Mouse (Mus musculus) spleen, adult 12 weeks (tissue): ENCODE measurements around the gene Zxdb.
A peak's percentile ranks its signal among the peaks of the same experiment; 100 is the strongest.
"Not testable (repeated sequence)": the region's sequence is repeated elsewhere in the genome, so short reads cannot be mapped to it uniquely, and the experiment has no call there.

Source experiments
- DNase-seq: peaks from one replicate; pipeline ENCODE4 v3.0.0; 2022; ENCODE audit warnings: low spot score

Gene Zxdb

GRCm38 (mm10) chrX:94724192-94724971 lies at the start of gene Zxdb:
Gene Zxdb, plus strand, starts transcription at chrX:94724569.
- not testable (repeated sequence) for DNase-seq

- peak; percentile 7 for DNase-seq
These were observed 49.4 kb upstream of the Zxdb start for GRCm38 (mm10) chrX:94674977-94675376.

- DNase-seq, result not testable (repeated sequence)
These were observed 42.8 kb upstream of the Zxdb start for GRCm38 (mm10) chrX:94681581-94681980.

- not testable (repeated sequence) for DNase-seq
These were observed 34.8 kb upstream of the Zxdb start for GRCm38 (mm10) chrX:94689593-94689992.

DNA sequence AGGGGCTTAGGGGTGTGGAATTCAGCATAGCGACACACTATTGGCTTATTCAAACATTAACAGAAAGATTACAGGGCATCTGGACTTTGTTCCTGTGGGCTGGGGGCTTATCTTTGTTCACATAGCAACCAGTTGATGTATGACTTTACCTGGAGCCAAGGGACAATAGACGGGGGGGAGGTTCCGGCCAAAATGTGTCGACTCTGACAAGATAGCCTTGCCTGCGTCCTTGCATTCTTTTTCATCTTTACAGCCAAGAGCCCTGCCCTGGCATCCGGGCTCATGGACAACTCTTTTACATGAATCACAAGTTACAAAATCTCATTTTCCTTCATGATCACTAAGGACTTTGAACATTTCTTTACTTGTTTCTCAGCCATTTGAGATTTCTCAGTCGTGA lies 17.7 kb upstream of the Zxdb start:
- DNase-seq, result not testable (repeated sequence)

DNA sequence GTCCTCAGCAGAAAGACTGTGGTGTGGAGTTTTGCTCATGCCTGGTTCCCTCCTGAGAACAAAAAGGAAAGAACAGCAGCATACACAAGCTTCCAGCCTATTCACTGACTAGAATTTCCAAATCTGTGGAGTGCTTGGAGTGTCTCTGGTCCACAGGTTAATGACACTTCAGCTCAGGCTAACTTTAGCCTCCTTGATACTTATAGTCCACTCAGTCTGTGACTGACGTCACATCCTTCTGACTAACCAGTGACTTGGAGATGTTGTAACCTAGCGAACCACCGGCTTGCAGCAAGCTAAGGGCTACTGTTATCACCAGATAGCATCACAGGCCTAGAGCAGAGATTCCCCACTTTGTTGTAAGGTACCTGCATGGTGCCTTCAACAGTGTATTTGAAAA lies 14.6 kb upstream of the Zxdb start:
- DNase-seq, result not testable (repeated sequence)

DNA sequence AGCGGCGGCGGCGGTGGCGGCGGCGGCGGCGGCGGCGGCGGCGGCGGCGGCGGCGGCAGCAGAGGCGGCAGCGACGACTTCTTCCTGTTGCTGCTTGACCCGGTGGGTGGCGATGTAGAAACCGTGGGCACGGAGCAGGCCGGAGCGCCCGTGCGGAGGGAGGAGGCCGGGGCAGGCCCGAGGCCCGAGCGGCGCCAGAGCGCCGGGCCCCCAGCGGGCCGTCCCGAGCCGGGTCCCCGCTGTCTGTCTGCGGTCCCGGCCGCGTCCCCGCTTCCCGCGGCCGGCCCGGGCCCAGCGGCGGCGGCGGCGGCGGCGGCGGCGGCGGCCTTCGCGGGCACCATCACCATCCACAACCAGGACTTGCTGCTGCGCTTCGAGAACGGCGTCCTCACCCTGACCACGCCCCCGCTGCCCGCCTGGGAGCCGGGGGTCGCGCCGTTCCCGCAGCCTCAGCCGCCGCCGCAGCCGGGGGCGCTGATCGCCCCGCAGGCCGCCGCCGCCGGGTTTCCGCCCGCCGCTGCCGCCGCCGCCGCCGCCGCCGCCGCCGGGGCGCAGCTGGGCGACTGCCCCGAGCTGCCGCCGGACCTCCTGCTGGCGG lies 702 bp downstream of the Zxdb start:
- DNase-seq, result not testable (repeated sequence)

DNA sequence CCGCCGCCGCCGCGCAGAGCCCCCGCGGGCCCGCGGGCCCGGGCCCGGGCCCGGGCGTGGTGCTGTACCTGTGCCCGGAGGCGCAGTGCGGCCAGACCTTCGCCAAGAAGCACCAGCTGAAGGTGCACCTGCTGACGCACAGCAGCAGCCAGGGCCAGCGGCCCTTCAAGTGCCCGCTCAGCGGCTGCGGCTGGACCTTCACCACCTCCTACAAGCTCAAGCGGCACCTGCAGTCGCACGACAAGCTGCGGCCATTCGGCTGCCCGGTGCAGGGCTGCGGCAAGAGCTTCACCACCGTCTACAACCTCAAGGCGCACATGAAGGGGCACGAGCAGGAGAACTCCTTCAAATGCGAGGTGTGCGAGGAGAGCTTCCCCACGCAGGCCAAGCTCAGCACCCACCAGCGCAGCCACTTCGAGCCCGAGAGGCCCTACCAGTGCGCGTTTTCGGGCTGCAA lies 1.3 kb downstream of the Zxdb start:
- DNase-seq, result not testable (repeated sequence)

DNA sequence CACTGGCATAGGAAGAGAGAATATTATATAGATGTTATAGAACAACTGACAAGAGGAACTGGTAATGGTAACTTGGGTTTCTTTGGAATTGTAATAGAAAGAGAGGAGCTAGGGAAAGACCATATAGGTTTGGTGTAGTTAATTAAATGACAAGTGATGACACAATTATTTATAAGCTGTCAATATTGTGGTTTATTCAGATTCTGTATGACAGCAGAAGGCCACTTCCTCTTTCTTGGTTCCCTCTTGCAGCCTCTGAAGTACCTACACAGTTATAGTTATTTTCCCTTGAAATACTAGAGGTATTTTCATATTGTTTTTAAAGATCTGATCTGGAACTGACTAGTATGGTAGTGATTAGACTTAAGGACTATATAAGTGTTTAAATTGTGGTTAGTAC lies 7.2 kb downstream of the Zxdb start:
- no peak for DNase-seq

- DNase-seq, result no peak
These were observed 29.4 kb downstream of the Zxdb start for GRCm38 (mm10) chrX:94753733-94754132.

DNA sequence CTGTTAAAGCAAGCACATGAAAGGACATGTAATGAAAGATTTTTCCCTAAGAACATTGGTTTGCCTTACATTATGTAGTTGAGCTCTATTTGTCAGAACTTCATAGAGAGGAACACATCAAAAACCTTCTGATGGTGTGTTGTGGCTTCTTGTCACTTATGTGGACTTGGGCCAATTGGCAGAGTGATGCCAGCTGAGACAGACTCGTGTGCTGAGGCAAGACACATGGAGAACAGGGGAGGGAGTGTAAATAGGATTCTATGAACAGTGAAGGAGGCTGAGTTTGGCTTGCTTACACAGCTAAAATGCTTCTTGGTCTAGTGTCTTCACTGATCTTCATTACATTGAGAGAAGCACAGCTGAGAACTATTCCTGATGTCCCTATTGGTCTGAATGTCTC lies 35.6 kb downstream of the Zxdb start:
- no peak for DNase-seq

DNA sequence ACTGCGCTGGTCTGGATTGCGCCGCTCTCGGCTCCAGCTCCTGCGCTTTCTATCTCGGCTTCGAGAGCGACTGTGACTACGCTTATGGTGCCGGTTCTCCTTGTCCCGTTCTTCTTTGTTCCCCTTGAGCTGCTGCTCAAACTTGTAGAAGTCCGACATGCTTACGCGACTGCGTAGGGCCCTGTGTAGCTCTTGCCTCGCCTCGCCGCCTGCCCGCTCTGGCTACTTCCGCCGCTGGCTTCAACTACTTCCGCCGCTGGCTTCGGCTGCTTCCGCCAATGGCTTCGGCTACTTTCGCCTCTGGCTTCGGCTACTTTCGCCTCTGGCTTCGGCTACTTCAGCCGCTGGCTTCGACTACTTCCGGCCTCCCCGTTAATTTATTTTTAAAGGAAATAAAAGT lies 49.5 kb downstream of the Zxdb start:
- no peak for DNase-seq
